Mouse (Mus musculus): ENCODE data around the gene Htr7.

Gene Htr7

GRCm38 (mm10) chr19:36057231-36057811 is at the start of gene Htr7:
Gene Htr7, minus strand, starts transcription at chr19:36057507.
- DNase-seq: peak; percentile 70 to 76

GRCm38 (mm10) chr19:36103909-36104308 is 46.6 kb upstream of the Htr7 start:
- DNase-seq: no peak

GRCm38 (mm10) chr19:36098916-36099315 is 41.6 kb upstream of the Htr7 start:
- DNase-seq: no peak

- DNase-seq: no peak
Observed at GRCm38 (mm10) chr19:36098265-36098664, 41.0 kb upstream of the Htr7 start.

GRCm38 (mm10) chr19:36097194-36097593 is 39.9 kb upstream of the Htr7 start:
- no peak for DNase-seq

GRCm38 (mm10) chr19:36090781-36091180 is 33.5 kb upstream of the Htr7 start:
- peak; percentile 21 to 45 for DNase-seq

GRCm38 (mm10) chr19:36083262-36084225 is 26.2 kb upstream of the Htr7 start, which contains the start of gene Rpp30:
Gene Rpp30, plus strand, starts transcription at chr19:36083716.
- peak; percentile 88 to 93 for DNase-seq

GRCm38 (mm10) chr19:36082606-36083261 is 25.4 kb upstream of the Htr7 start:
- peak; percentile 68 to 74 for DNase-seq

GRCm38 (mm10) chr19:36062801-36063529 is 5.7 kb upstream of the Htr7 start:
- peak in 1 of 2 experiments; percentile 7 for DNase-seq

GRCm38 (mm10) chr19:36056502-36057221 is 645 bp downstream of the Htr7 start:
- DNase-seq: peak; percentile 11 to 19

- DNase-seq: no peak
Observed at GRCm38 (mm10) chr19:36046046-36046445, 11.3 kb downstream of the Htr7 start.

GRCm38 (mm10) chr19:36014836-36015235 is 42.5 kb downstream of the Htr7 start:
- DNase-seq: no peak

GRCm38 (mm10) chr19:36006277-36006676 is 51.0 kb downstream of the Htr7 start:
- DNase-seq: no peak

GRCm38 (mm10) chr19:36004961-36005360 is 52.3 kb downstream of the Htr7 start:
- no peak for DNase-seq

- DNase-seq: peak; percentile 23 to 33
Observed at GRCm38 (mm10) chr19:36002476-36003445, 54.5 kb downstream of the Htr7 start.

GRCm38 (mm10) chr19:36001512-36001911 is 55.8 kb downstream of the Htr7 start:
- DNase-seq: peak; percentile 30 to 41

GRCm38 (mm10) chr19:36000955-36001354 is 56.4 kb downstream of the Htr7 start:
- no peak for DNase-seq

GRCm38 (mm10) chr19:35997384-35997783 is 59.9 kb downstream of the Htr7 start:
- no peak for DNase-seq

- DNase-seq: no peak
Observed at GRCm38 (mm10) chr19:35987461-35987860, 69.8 kb downstream of the Htr7 start.

- no peak for DNase-seq
Observed at GRCm38 (mm10) chr19:35974681-35975080, 82.6 kb downstream of the Htr7 start.

- no peak for DNase-seq
Observed at GRCm38 (mm10) chr19:35957656-35958055, 99.7 kb downstream of the Htr7 start.

Data from cerebellum, postnatal 10 days (tissue).